Comparison of ENCODE assay signal across 14 mouse cellular contexts in genomic region chr7:15944311-15944710, GRCm38 (mm10). TPM values are rescaled to one million over a fixed set of nuclear protein-coding genes. Genes with fewer than 3 reads are reported as not detected.
DNase-seq lines count a peak whose midpoint lies in the region; ATAC-seq lines count a peak whose summit lies in the region.
"Had no signal": no experiment of that assay in that cellular context is flagged by ENCODE, and none has a peak within 500 bp of the region (broad histone marks: within the 10 kb centered on the region; RNA-seq: fewer than 3 reads in every experiment).

No protein-coding gene starts in this region.

- WGBS in lung, embryonic 16.5 days = 83% methylated on average over 1 of the region's 1 CpGs
- 100% methylated on average over 1 of the region's 1 CpGs for WGBS in hindbrain, embryonic 14.5 days
- WGBS in stomach, embryonic 15.5 days = 69% methylated on average over 1 of the region's 1 CpGs

- no peaks in the 10 kb centered on the region for H3K9me3 ChIP-seq in lung, embryonic 16.5 days (ENCODE audit: control insufficient read depth, low read length)
- no peaks in the 10 kb centered on the region for H3K9me3 ChIP-seq in hindbrain, embryonic 14.5 days (ENCODE audit: control insufficient read depth, low read length)
- no peaks in the 10 kb centered on the region for H3K9me3 ChIP-seq in stomach, embryonic 15.5 days

- H3K4me1 ChIP-seq in lung, embryonic 16.5 days (replicated peaks; ENCODE audit: control insufficient read depth, insufficient read depth, low read length) = peaks cover 20% of the 10 kb centered on the region
- peaks cover 7% of the 10 kb centered on the region; the same call in 1 of the 2 replicates for H3K4me1 ChIP-seq in hindbrain, embryonic 14.5 days (replicated peaks; ENCODE audit: control insufficient read depth, insufficient read depth, low read length)
- peaks cover 33% of the 10 kb centered on the region for H3K4me1 ChIP-seq in stomach, embryonic 15.5 days

- 0 out of 2 replicates have a peak overlapping the region, but pooled peaks have one; percentile 72 for H3K4me2 ChIP-seq in lung, embryonic 16.5 days (ENCODE audit: low read depth, low read length)
- H3K4me2 ChIP-seq in hindbrain, embryonic 14.5 days (replicated peaks) = peak overlapping the region; percentile 90
- peak overlapping the region; percentile 16; the same call in 1 of the 2 replicates for H3K4me2 ChIP-seq in stomach, embryonic 15.5 days

- peak; percentile 88 for DNase-seq in heart, adult 11 months
- DNase-seq in heart, adult 18-20 months = no peak
- no peak for DNase-seq in lung, postnatal 4 days
- DNase-seq in hindbrain, embryonic 14.5 days (ENCODE audit: low spot score) = no peak
- no peak for DNase-seq in adrenal gland, postnatal 14 days
- no peak for DNase-seq in kidney, adult 11 months
- DNase-seq: adrenal gland, adult 8-10 months; cerebellum, postnatal 14 days; gastrocnemius, postnatal 14 days; kidney, postnatal 4 days; lung, adult 18-20 months had no signal

- no peaks in the 10 kb centered on the region for H3K27me3 ChIP-seq in lung, embryonic 16.5 days (ENCODE audit: control insufficient read depth, insufficient read depth, low read depth, low read length)
- no peaks in the 10 kb centered on the region for H3K27me3 ChIP-seq in hindbrain, embryonic 14.5 days (ENCODE audit: control insufficient read depth, insufficient read depth, low read length)
- no peaks in the 10 kb centered on the region for H3K27me3 ChIP-seq in stomach, embryonic 15.5 days (replicated peaks)

- no peak overlapping the region for H3K4me3 ChIP-seq in lung, embryonic 16.5 days (ENCODE audit: low read length)
- H3K4me3 ChIP-seq in hindbrain, embryonic 14.5 days (replicated peaks; ENCODE audit: low read length) = no peak overlapping the region
- 0 out of 2 replicates have a peak overlapping the region, but pooled peaks have one; percentile 3 for H3K4me3 ChIP-seq in stomach, embryonic 15.5 days (replicated peaks)

- H3K36me3 ChIP-seq in lung, embryonic 16.5 days (ENCODE audit: control insufficient read depth, insufficient read depth, low read length) = peaks cover 45% of the 10 kb centered on the region
- H3K36me3 ChIP-seq in hindbrain, embryonic 14.5 days (replicated peaks; ENCODE audit: control insufficient read depth, insufficient read depth) = peaks cover 51% of the 10 kb centered on the region
- peaks cover 50% of the 10 kb centered on the region for H3K36me3 ChIP-seq in stomach, embryonic 15.5 days

- H3K9ac ChIP-seq in lung, embryonic 16.5 days (ENCODE audit: low read length) = no peak overlapping the region
- H3K9ac ChIP-seq in hindbrain, embryonic 14.5 days = no peak overlapping the region
- H3K9ac ChIP-seq in stomach, embryonic 15.5 days = no peak overlapping the region

- no peak overlapping the region for H3K27ac ChIP-seq in lung, embryonic 16.5 days (ENCODE audit: low read length)
- no peak overlapping the region for H3K27ac ChIP-seq in hindbrain, embryonic 14.5 days
- H3K27ac ChIP-seq in stomach, embryonic 15.5 days = 0 out of 2 replicates have a peak overlapping the region, but pooled peaks have one; percentile 54

- no peak for ATAC-seq in lung, embryonic 16.5 days (ENCODE audit: low read depth)
- no peak for ATAC-seq in hindbrain, embryonic 14.5 days (ENCODE audit: low FRiP score)
- no peak for ATAC-seq in stomach, embryonic 15.5 days (ENCODE audit: insufficient read depth, low FRiP score, low read depth)
- ATAC-seq: CD4-positive, CD25-positive, alpha-beta regulatory T cell, adult 4 months had no signal

RNA-seq across cellular contexts. Expression of gene Nop53, which starts 1.6 kb away (rescaled TPM):
- total RNA-seq in heart, adult 18-20 months (2021) = 100 to 1,000 TPM; 134 to 143 TPM
- polyA plus RNA-seq in lung, embryonic 16.5 days (2015; fragmentation: Nextera tagmentation; extraction: Ambion mirVana) = 185 and 189 TPM in 2 replicates
- polyA plus RNA-seq in hindbrain, embryonic 14.5 days (2014; fragmentation: Nextera tagmentation; extraction: Ambion mirVana) = 113 and 114 TPM in 2 replicates
- polyA plus RNA-seq in stomach, embryonic 15.5 days (2015; fragmentation: Nextera tagmentation; extraction: Ambion mirVana) = 173 and 183 TPM in 2 replicates
- 196 and 213 TPM in 2 replicates for total RNA-seq in adrenal gland, postnatal 14 days (2021)

RNA-seq across cellular contexts. Expression of gene Selenow, which starts 22.1 kb away (rescaled TPM):
- total RNA-seq in heart, adult 18-20 months (2021) = 100 to 1,000 TPM; 181 to 202 TPM
- polyA plus RNA-seq in lung, embryonic 16.5 days (2015; fragmentation: Nextera tagmentation; extraction: Ambion mirVana) = 755 and 791 TPM in 2 replicates
- 1,554 and 1,615 TPM in 2 replicates for polyA plus RNA-seq in hindbrain, embryonic 14.5 days (2014; fragmentation: Nextera tagmentation; extraction: Ambion mirVana)
- polyA plus RNA-seq in stomach, embryonic 15.5 days (2015; fragmentation: Nextera tagmentation; extraction: Ambion mirVana) = 686 and 711 TPM in 2 replicates
- total RNA-seq in adrenal gland, postnatal 14 days (2021) = 191 and 202 TPM in 2 replicates

RNA-seq across cellular contexts. Expression of gene Ehd2, which starts 23.1 kb away (rescaled TPM):
- 10 to 100 TPM; 65.8 to 77.3 TPM for total RNA-seq in heart, adult 18-20 months (2021)
- polyA plus RNA-seq in lung, embryonic 16.5 days (2015; fragmentation: Nextera tagmentation; extraction: Ambion mirVana) = 95.0 and 109 TPM in 2 replicates
- polyA plus RNA-seq in hindbrain, embryonic 14.5 days (2014; fragmentation: Nextera tagmentation; extraction: Ambion mirVana) = 5.6 and 6.6 TPM in 2 replicates
- polyA plus RNA-seq in stomach, embryonic 15.5 days (2015; fragmentation: Nextera tagmentation; extraction: Ambion mirVana) = 49.0 and 49.6 TPM in 2 replicates
- 119 and 121 TPM in 2 replicates for total RNA-seq in adrenal gland, postnatal 14 days (2021)

Comparison
In these comparisons a context has a peak if more than half of its experiments do, and no peak if none do; other contexts are left out.
1. H3K4me2 ChIP-seq: peak in every context shown above with its lines; median percentile 90 in hindbrain, embryonic 14.5 days; 72 in lung, embryonic 16.5 days; 16 in stomach, embryonic 15.5 days.